Mouse (Mus musculus) small intestine, adult 2 months (tissue): Measurements from ENCODE around the gene Arl15.

Experiments used
- CTCF ChIP-seq: fragments of 200-500 bp; IDR thresholded peaks from 2 replicates; pipeline ENCODE4 v1.5.1; 2012; ENCODE audit warnings: low read depth, mild to moderate bottlenecking, control low read depth, inconsistent platforms, low read length, moderate library complexity, mixed read lengths; ENCODE audit not compliant: insufficient replicate concordance, insufficient read length; ENCODE audit errors: extremely low read depth
- POLR2A ChIP-seq: fragments of 200-500 bp; IDR thresholded peaks from 2 replicates; pipeline ENCODE4 v1.6.1; 2012; ENCODE audit warnings: low read depth, mild to moderate bottlenecking, control low read depth, inconsistent platforms, low read length, moderate library complexity

DNA sequence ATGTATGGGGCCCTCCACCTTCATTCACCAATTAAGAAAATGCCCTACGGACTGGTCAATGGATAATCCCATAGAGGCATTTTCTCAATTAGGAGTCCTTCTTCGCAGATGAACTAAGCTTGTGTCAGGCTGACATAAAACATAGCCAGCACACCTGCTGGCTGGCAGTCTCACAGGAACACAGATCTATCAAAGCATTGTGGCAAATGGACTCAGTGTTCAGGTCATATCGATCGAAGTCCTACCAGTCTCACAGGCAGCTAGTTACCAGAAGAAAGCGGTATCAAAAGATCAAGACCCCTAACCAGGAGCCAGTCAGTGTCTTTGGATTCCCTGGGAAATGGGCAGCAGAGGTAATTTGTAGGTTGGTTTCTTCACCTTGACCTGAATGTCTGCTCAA lies 274.1 kb downstream of the Arl15 start:
- TF ChIP-seq CTCF (no peak), POLR2A (no peak)
